Mouse (Mus musculus) forebrain, embryonic 14.5 days (tissue): ENCODE results near the gene Junb. TPM values are rescaled to one million over a fixed set of nuclear protein-coding genes. Genes with fewer than 3 reads are reported as not detected.

Experiments used
- ATAC-seq: fragments of 200-750 bp; cut with Nextera tagmentation; 2 replicates; pipeline ENCODE4 v1.8.0; 2017; ENCODE audit warnings: mild to moderate bottlenecking, moderate library complexity
- DNase-seq: peaks from one replicate; pipeline ENCODE4 v3.0.0-alpha.2; 2015; ENCODE audit warnings: low spot score
- H3K27ac ChIP-seq: fragments of 300-500 bp; sonication (generic); 2 replicates; pipeline ENCODE4 v1.5.1; 2014; ENCODE audit warnings: low read depth, mild to moderate bottlenecking, control low read depth, low read length, moderate library complexity
- H3K27me3 ChIP-seq: fragments of 300-500 bp; sonication (generic); replicated peaks from 2 replicates; pipeline ENCODE4 v1.6.1; 2014; ENCODE audit warnings: low read length, control low read depth, mixed read lengths; ENCODE audit not compliant: control insufficient read depth, insufficient read depth
- H3K36me3 ChIP-seq: fragments of 300-500 bp; sonication (generic); 2 replicates; pipeline ENCODE4 v1.6.1; 2014; ENCODE audit warnings: low read length, control low read depth; ENCODE audit not compliant: control insufficient read depth, insufficient read depth
- H3K4me1 ChIP-seq: fragments of 300-500 bp; sonication (generic); 2 replicates; pipeline ENCODE4 v1.6.1; 2014; ENCODE audit warnings: antibody characterized with exemption, low read length, control low read depth; ENCODE audit not compliant: control insufficient read depth, insufficient read depth
- H3K4me2 ChIP-seq: fragments of 300-500 bp; sonication (generic); 2 replicates; pipeline ENCODE4 v1.6.1; 2014; ENCODE audit warnings: mild to moderate bottlenecking, control low read depth, low read length
- H3K4me3 ChIP-seq: fragments of 300-500 bp; sonication (generic); 2 replicates; pipeline ENCODE4 v1.5.1; 2014; ENCODE audit warnings: low read depth, low read length, control low read depth
- H3K9ac ChIP-seq: fragments of 300-500 bp; sonication (generic); 2 replicates; pipeline ENCODE4 v1.6.1; 2014; ENCODE audit warnings: mild to moderate bottlenecking, low read length, control low read depth, moderate library complexity
- H3K9me3 ChIP-seq: fragments of 300-500 bp; sonication (generic); replicated peaks from 2 replicates; pipeline ENCODE4 v1.6.1; 2016; ENCODE audit warnings: low read length, control low read depth, mixed read lengths; ENCODE audit not compliant: control insufficient read depth
- WGBS: fragments of 180-500 bp; shearing (Covaris S2); extraction: QIAGEN DNeasy Blood & Tissue Kit; methylation state at CpG from one replicate; pipeline ENCODE4 v1.1.7; 2014; 5-methylcytosine and 5-hydroxymethylcytosine counted together
- polyA plus RNA-seq: library from polyadenylated mRNA; unstranded; fragments of >200 nt; fragmentation: Nextera tagmentation; extraction: Ambion mirVana; gene quantifications from 2 replicates; pipeline ENCODE4 v1.2.1, GENCODE M21; 2014

Junb gene
- polyA plus RNA-seq, 1 experiment from 2014 or later: 5.0 TPM

DNA sequence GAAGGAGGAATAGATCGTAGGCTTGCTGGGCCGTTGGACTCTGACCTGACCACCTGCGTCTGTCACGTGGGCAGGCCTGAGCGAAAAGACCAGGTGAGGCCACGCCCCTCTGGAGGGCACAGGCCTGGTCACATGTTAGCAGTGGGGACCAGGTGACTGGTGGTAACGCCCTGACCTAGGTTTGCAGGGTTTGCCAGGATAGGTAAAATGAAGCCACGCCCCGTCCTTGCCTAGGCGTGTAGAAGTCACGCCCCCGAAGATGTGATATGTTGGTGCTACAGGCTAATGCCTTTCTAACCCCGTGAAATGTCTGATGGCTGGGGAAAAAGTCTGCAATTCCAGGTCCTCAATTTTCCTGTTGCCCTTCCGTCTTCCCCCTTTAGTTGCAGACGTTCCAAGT, 12.3 kb upstream of the Junb start:
- no peaks in the 10 kb centered on the region for H3K36me3 ChIP-seq
- 0 out of 2 replicates have a peak, but pooled peaks cover 15% of the 10 kb centered on the region for H3K27me3 ChIP-seq
- no peaks in the 10 kb centered on the region for H3K9me3 ChIP-seq
- 2% methylated on average over 15 of the region's 15 CpGs for WGBS
- DNase-seq (no peak), ATAC-seq (peak; percentile 11; the same call in 1 of the 2 replicates)
- H3K4me1 ChIP-seq: peaks cover 9% of the 10 kb centered on the region
- peak overlapping the region; percentile 57 for H3K4me3 ChIP-seq
- H3K9ac ChIP-seq: peak overlapping the region; percentile 79
- H3K27ac ChIP-seq: no peak overlapping the region; the same call in 1 of the 2 replicates
- peak overlapping the region; percentile 96 for H3K4me2 ChIP-seq

DNA sequence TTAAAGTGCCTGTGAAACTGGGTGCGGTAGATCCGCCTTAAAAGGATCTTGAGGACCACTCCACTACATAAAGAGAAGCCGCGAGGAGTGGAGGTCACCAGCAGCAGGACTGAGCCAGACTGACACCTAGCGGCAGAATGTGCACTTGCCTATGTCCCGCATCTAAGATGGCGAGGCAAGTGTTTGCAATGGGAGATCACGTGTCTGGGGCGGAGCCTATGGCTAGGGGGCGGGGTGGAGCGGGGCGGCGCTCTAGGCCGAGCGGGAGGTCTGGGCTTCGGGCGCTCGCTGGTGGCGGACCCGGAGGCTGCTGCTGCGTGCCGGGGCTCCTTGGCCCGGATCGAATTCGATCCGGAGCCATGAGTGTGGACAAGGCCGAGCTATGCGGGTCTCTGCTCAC, 11.8 kb upstream of the Junb start, which contains the start of gene Hook2:
TSS of gene Hook2 (plus strand) at position 255 of the 400 bp plus-strand sequence.
- WGBS: under 1% methylated on average over 28 of the region's 28 CpGs
- peak within 1 kb of the TSS; percentile 79 for H3K9ac ChIP-seq
- peaks cover 12% of the 10 kb centered on the region for H3K4me1 ChIP-seq
- no peaks in the 10 kb centered on the region for H3K36me3 ChIP-seq
- H3K4me3 ChIP-seq: peak within 1 kb of the TSS; percentile 57
- DNase-seq: peak; percentile 99
- 0 out of 2 replicates have a peak, but pooled peaks cover 12% of the 10 kb centered on the region for H3K27me3 ChIP-seq
- H3K9me3 ChIP-seq: no peaks in the 10 kb centered on the region
- peak within 1 kb of the TSS; percentile 81 for H3K27ac ChIP-seq
- peak; percentile 92 for ATAC-seq
- H3K4me2 ChIP-seq: peak within 1 kb of the TSS; percentile 96

DNA sequence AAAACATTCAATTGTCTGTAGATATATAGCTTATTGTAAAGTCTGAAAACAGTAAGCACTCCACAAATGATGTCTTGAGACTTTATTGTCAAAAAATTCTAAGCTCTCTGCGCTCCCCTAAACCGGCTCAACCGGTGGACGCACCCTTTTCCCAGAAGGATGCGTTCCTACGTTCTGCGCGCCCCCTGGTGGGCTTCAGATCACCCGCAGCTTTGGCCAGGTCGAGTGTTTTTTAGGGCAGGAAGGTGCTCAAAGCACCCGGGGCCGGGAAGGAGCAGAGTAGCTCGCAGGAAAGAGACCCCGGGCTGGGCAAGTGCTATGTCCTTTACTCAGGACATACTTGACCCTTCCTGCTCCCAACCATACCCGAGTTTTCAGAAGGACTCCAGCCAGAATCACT, 11.3 kb upstream of the Junb start:
- Histone ChIP-seq H3K4me3 (peak overlapping the region; percentile 57), H3K9me3 (no peaks in the 10 kb centered on the region), H3K27ac (peak overlapping the region; percentile 81), H3K36me3 (no peaks in the 10 kb centered on the region), H3K27me3 (0 out of 2 replicates have a peak, but pooled peaks cover 12% of the 10 kb centered on the region), H3K4me1 (peaks cover 18% of the 10 kb centered on the region), H3K4me2 (peak overlapping the region; percentile 96), H3K9ac (peak overlapping the region; percentile 79)
- ATAC-seq (peak; percentile 72), DNase-seq (peak; percentile 92)
- 1% methylated on average over 15 of the region's 15 CpGs for WGBS

DNA sequence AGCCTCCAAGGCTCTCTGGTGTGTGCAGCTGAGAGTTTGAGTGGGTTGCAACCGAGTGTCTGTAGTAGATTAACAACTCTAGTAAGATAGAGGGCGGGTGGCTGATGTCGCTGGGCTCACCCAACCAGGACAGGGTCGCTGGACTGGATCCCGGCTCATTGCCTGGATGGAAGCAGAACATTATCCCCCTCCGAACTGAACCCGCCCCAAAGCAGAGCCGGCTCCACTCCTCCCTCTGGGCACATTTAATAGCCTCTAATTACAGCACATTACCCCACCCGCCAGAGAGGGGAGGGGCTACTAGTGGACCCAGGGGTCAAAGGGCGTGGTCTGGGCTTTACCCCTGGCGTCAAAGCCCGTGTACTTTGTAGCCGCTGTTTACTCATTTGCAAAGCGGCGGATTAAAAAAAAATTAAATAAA, 10.8 kb upstream of the Junb start:
- Histone ChIP-seq H3K36me3 (no peaks in the 10 kb centered on the region), H3K4me3 (no peak overlapping the region), H3K9me3 (no peaks in the 10 kb centered on the region), H3K27ac (no peak overlapping the region), H3K9ac (no peak overlapping the region), H3K4me2 (peak overlapping the region; percentile 96), H3K4me1 (peaks cover 20% of the 10 kb centered on the region), H3K27me3 (0 out of 2 replicates have a peak, but pooled peaks cover 12% of the 10 kb centered on the region)
- DNase-seq (no peak), ATAC-seq (no peak)
- 9% methylated on average over 15 of the region's 15 CpGs for WGBS

DNA sequence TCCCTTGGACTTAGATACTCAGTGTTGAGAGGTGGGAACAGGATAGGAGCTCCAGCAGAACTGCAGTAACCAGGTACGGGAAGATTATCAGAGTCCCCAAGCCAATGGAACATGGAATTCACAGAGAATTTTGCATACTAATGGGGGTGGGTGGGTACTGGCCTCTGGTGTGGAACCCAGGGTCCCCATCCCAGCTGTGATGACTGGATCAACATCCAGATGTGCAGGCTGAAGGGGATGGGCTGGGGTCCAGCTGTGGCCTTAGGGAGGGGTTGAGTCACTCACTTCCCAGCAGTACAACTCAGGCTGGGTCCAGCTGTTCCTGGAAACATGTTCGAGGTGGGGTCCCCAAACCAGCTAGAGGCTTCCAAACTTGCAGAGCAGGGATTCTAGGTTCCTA, 9.4 kb upstream of the Junb start:
- no peak for ATAC-seq
- no peak overlapping the region for H3K4me2 ChIP-seq
- no peak overlapping the region for H3K4me3 ChIP-seq
- 73% methylated on average over 2 of the region's 2 CpGs for WGBS
- H3K27me3 ChIP-seq: 0 out of 2 replicates have a peak, but pooled peaks cover 12% of the 10 kb centered on the region
- peaks cover 20% of the 10 kb centered on the region for H3K4me1 ChIP-seq
- no peaks in the 10 kb centered on the region for H3K9me3 ChIP-seq
- no peak overlapping the region for H3K9ac ChIP-seq
- no peak overlapping the region for H3K27ac ChIP-seq
- H3K36me3 ChIP-seq: no peaks in the 10 kb centered on the region
- DNase-seq: no peak

DNA sequence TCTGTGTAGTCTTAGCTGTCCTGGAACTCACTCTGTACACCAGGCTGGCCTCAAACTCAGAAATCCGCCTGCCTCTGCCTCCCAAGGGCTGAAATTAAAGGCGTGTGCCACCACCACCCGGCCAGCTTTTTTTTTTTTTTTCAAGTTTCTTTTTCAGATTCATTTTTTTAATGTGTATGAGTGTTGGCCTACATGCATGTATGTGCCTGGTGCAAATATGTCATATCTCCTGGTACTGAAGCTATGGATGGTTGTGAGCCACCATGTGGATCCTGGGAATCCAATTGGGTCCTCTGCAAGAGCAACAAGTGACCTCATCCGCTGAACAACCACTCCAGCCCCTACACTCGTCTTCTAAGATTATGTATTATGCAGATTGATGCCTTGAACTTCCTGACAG, 8.9 kb upstream of the Junb start:
- H3K9ac ChIP-seq: no peak overlapping the region

DNA sequence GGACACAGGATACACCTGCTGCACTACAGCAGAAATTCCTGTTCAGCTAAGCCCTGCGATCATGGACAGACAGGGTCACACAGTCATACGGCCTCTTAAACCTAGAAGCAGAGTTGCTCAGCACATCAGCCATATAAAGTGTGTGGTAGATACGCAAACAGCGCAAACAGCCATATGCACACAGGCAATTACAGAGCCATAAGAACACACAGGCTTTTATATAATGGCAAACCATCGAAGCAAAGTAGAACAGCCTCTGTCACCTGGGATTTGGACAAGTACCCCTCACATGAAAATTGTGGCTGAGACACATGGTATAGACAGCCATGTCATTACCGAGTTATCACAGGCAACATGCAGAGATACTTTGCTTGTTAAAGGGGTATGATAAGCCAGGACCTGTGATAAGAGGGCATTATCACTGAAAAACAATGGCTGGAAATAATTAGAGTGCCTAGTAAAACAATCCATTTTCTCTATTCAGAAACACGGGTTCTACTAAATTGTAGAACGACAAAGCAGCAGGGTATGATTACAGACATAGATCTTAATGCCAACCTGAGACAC, 7.9 kb upstream of the Junb start:
- DNase-seq (no peak), ATAC-seq (no peak)
- Histone ChIP-seq H3K4me2 (peak overlapping the region; percentile 98), H3K27ac (peak overlapping the region; percentile 4; the same call in 1 of the 2 replicates), H3K27me3 (0 out of 2 replicates have a peak, but pooled peaks cover 12% of the 10 kb centered on the region), H3K9me3 (no peaks in the 10 kb centered on the region), H3K36me3 (no peaks in the 10 kb centered on the region), H3K4me3 (peak overlapping the region; percentile 49), H3K9ac (peak overlapping the region; percentile 67; the same call in 1 of the 2 replicates), H3K4me1 (peaks cover 20% of the 10 kb centered on the region)
- WGBS: 33% methylated on average over 8 of the region's 8 CpGs

More for the DNA sequence above, 8.9 kb upstream of the Junb start:
- WGBS: 81% methylated on average over 5 of the region's 5 CpGs
- DNase-seq (no peak), ATAC-seq (no peak)
- H3K4me2 ChIP-seq: no peak overlapping the region
- peaks cover 20% of the 10 kb centered on the region for H3K4me1 ChIP-seq
- H3K36me3 ChIP-seq: no peaks in the 10 kb centered on the region
- no peaks in the 10 kb centered on the region for H3K9me3 ChIP-seq
- H3K27ac ChIP-seq: no peak overlapping the region
- H3K27me3 ChIP-seq: 0 out of 2 replicates have a peak, but pooled peaks cover 12% of the 10 kb centered on the region
- H3K4me3 ChIP-seq: no peak overlapping the region

DNA sequence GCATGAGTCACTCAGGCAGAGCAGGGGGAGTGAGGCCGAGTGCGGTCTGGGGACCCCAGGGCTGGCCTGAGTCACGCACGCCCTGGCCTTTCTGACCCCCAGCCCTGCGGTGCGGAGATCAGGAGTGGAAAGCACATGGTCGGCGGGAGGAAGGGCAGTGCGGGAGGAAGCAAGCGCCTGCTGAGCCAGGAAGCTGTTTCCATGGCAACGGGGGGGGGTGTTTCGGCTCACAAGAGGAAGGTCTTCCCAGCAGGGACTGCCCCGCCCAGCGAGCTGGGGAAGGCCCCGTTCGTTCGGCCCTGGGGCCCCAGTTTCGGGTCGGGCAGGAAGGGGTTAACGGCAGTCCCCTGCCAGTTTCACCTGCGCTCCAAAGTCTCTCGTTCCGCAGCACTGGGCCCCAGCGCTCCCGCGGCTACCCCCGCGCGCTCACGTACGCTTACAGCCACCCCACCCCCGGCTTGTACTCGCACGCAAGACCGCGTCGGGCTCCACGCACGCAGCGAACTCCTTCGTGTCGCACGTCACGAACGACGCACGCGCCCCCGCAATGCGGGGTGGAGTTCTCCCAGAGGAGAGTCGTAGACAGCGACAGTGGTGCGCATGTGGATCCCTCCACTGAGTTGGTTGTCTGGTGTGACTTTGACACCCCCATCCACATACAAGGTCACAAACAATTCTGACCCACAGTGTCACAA, 7.3 kb upstream of the Junb start:
- H3K4me1 ChIP-seq: peaks cover 21% of the 10 kb centered on the region
- H3K4me3 ChIP-seq: peak overlapping the region; percentile 49
- WGBS: under 1% methylated on average over 52 of the region's 53 CpGs
- peak overlapping the region; percentile 98 for H3K4me2 ChIP-seq
- 0 out of 2 replicates have a peak, but pooled peaks cover 12% of the 10 kb centered on the region for H3K27me3 ChIP-seq
- H3K9ac ChIP-seq: peak overlapping the region; percentile 67
- peak overlapping the region; percentile 4; the same call in 1 of the 2 replicates for H3K27ac ChIP-seq
- H3K9me3 ChIP-seq: no peaks in the 10 kb centered on the region
- H3K36me3 ChIP-seq: no peaks in the 10 kb centered on the region
- DNase-seq: peak; percentile 89
- ATAC-seq: peak; percentile 21
